Mouse (Mus musculus) monocyte, adult 5-6 weeks (primary cell): ENCODE data around the gene Cradd. TPM values are rescaled to one million over a fixed set of nuclear protein-coding genes. Genes with fewer than 3 reads are reported as not detected.

Source experiments
- total RNA-seq: library from RNA; stranded (forward); fragments of 200-1000, 200-491, 200-594 nt; gene quantifications from 3 replicates; pipeline ENCODE4 v1.2.3, GENCODE M21; 2017

Cradd gene
- total RNA-seq, 1 experiment from 2014 or later: 4.6 TPM

Other genes starting within 250 kb of the Cradd start
- gene Socs2, start 93.0 kb upstream of the Cradd start, total RNA-seq: 0.76 to 3.0 TPM (median 2.7 TPM) in 3 replicates
- gene Mrpl42, start 177.8 kb upstream of the Cradd start, total RNA-seq: 39.1 to 48.3 TPM (median 43.7 TPM) in 3 replicates
- 101 to 144 TPM (median 135 TPM) in 3 replicates for gene Ube2n, start 191.0 kb upstream of the Cradd start, total RNA-seq
- 60.2 to 71.0 TPM (median 66.3 TPM) in 3 replicates for gene Nudt4, start 240.0 kb upstream of the Cradd start, total RNA-seq